Mouse (Mus musculus) C2C12 (cell line): ENCODE results near the gene Fgr. TPM values are rescaled to one million over a fixed set of nuclear protein-coding genes. Genes with fewer than 3 reads are reported as not detected.

ENCODE experiments used
- H3K27me3 ChIP-seq: one replicate; pipeline ENCODE4 v1.6.1; 2011; ENCODE audit not compliant: control insufficient read depth, insufficient read depth, insufficient read length
- H3K36me3 ChIP-seq: one replicate; pipeline ENCODE4 v1.6.1; 2011; ENCODE audit not compliant: control insufficient read depth, insufficient read depth
- H3K4me3 ChIP-seq: one replicate; pipeline ENCODE4 v1.5.1; 2011; ENCODE audit warnings: mild to moderate bottlenecking, control low read depth; ENCODE audit not compliant: poor library complexity, insufficient read depth, severe bottlenecking
- H3K79me2 ChIP-seq: one replicate; pipeline ENCODE4 v1.6.1; 2011; ENCODE audit not compliant: control insufficient read depth, insufficient read depth
- H3K79me3 ChIP-seq: one replicate; pipeline ENCODE4 v1.6.1; 2011; ENCODE audit warnings: low read depth, control low read depth
- H3ac ChIP-seq: one replicate; pipeline ENCODE3; 2011; ENCODE audit warnings: low read depth; ENCODE audit not compliant: control insufficient read depth, insufficient read length
- CEBPB ChIP-seq: IDR thresholded peaks from one replicate; pipeline ENCODE4 v1.6.1; 2011; ENCODE audit warnings: low read depth, mild to moderate bottlenecking, control low read depth, moderate library complexity
- CTCF ChIP-seq: IDR thresholded peaks from one replicate; pipeline ENCODE4 v1.5.1; 2011; ENCODE audit not compliant: control insufficient read depth, insufficient read depth, insufficient read length
- FOSL1 ChIP-seq: IDR thresholded peaks from one replicate; pipeline ENCODE4 v1.8.0; 2011; ENCODE audit warnings: mild to moderate bottlenecking, low read length; ENCODE audit not compliant: poor library complexity, insufficient read depth, severe bottlenecking
- MAX ChIP-seq: IDR thresholded peaks from one replicate; pipeline ENCODE4 v1.6.1; 2011; ENCODE audit warnings: mild to moderate bottlenecking, control low read depth
- MYOD1 ChIP-seq: IDR thresholded peaks from one replicate; pipeline ENCODE4 v1.6.1; 2011; ENCODE audit warnings: low read depth; ENCODE audit not compliant: control insufficient read depth, insufficient read length
- MYOG ChIP-seq: IDR thresholded peaks from one replicate; pipeline ENCODE4 v1.6.1; 2011; ENCODE audit not compliant: control insufficient read depth, insufficient read length; ENCODE audit errors: extremely low read depth
- USF1 ChIP-seq: IDR thresholded peaks from one replicate; pipeline ENCODE4 v1.6.1; 2011; ENCODE audit warnings: low read depth, mild to moderate bottlenecking, control low read depth, moderate library complexity
- polyA plus RNA-seq: library from polyadenylated mRNA; unstranded; fragments of >200 nt; fragmentation: generic; extraction: Trizol; gene quantifications from one replicate; pipeline ENCODE4 v1.2.1, GENCODE M21; 2012; ENCODE audit warnings: missing spikeins

Fgr gene
- polyA plus RNA-seq, 1 experiment = 0.01 TPM

GRCm38 (mm10) chr4:133027721-133028120 lies 53.8 kb downstream of the Fgr start:
- TF ChIP-seq MYOG (no peak), FOSL1 (no peak), USF1 (no peak), MYOD1 (no peak), MAX (no peak), CTCF (no peak), CEBPB (no peak)
- Histone ChIP-seq H3K79me2 (peaks cover 96% of the 10 kb centered on the region), H3K27me3 (no peaks in the 10 kb centered on the region), H3K4me3 (no peak overlapping the region), H3ac (no peak overlapping the region), H3K79me3 (peaks cover 55% of the 10 kb centered on the region), H3K36me3 (peaks cover 30% of the 10 kb centered on the region)

DNA sequence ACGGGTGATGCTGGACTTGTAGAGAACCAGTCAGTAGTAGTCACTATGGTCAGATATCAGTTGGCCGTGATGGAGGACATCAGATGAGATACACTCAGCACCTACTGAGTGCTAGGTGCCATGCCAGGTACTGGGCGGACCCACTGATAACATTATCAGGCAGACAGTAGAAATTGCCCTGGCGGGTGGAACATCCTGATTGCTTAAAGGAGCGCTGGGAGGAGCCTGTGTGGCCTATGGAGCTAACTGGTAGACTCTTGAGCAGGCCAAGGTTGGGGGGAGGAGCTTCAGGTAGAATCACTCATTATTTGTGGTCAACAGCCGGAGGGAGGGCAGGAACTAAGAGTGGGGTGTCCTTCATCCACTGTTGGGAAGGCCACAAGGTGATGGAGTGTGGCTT lies 54.3 kb downstream of the Fgr start:
- H3K4me3 ChIP-seq = no peak overlapping the region
- no peak overlapping the region for H3ac ChIP-seq
- TF ChIP-seq CTCF = no peak
- no peak for TF ChIP-seq MAX
- TF ChIP-seq USF1 = no peak
- TF ChIP-seq MYOG = no peak
- TF ChIP-seq MYOD1 = no peak
- TF ChIP-seq FOSL1 = no peak
- TF ChIP-seq CEBPB = no peak
- peaks cover 54% of the 10 kb centered on the region for H3K79me3 ChIP-seq
- peaks cover 96% of the 10 kb centered on the region for H3K79me2 ChIP-seq
- H3K36me3 ChIP-seq = peaks cover 31% of the 10 kb centered on the region
- no peaks in the 10 kb centered on the region for H3K27me3 ChIP-seq

- H3K27me3 ChIP-seq = no peaks in the 10 kb centered on the region
- peaks cover 93% of the 10 kb centered on the region for H3K79me2 ChIP-seq
- peaks cover 51% of the 10 kb centered on the region for H3K79me3 ChIP-seq
- TF ChIP-seq MAX (no peak), MYOD1 (no peak), CTCF (no peak), USF1 (no peak), MYOG (no peak), CEBPB (no peak), FOSL1 (no peak)
- peaks cover 31% of the 10 kb centered on the region for H3K36me3 ChIP-seq
- H3ac ChIP-seq = no peak overlapping the region
- no peak overlapping the region for H3K4me3 ChIP-seq
Observed at GRCm38 (mm10) chr4:133028875-133029274, 55.0 kb downstream of the Fgr start.

DNA sequence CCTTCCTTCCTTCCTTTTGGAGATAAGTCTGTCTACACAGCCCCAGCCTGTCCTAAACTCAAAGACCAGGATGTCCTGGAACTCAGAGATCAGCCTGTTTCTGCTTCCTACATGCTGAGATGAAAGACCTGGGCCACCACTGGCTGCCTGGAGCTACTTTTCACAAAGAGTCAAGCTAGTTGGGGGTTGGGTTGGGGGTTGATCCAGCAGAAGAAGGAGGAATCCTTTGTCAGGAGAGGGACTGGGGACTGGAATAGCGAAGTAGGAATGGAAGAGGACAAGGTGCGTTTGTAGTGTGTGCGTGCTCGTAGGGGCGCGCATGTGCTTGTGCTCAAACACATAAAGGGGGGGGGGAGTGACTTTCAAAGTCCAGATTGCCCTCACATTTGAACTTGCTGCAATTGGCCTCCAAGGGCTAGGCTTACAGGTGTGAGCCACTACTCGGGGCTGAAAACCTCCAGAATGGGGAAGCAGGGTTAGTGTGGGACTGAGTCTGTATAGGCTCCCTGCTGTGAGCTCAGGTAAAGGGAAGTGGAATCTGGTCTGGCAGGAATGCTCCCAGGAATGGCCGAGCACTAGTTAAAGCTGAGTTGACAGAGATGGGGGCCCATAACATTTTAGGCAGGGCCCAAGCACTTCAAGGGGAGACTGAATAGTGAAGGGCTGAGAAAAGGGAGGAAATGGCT lies 58.7 kb downstream of the Fgr start:
- Histone ChIP-seq H3K4me3 (no peak overlapping the region), H3K79me2 (peaks cover 89% of the 10 kb centered on the region), H3K27me3 (no peaks in the 10 kb centered on the region), H3K36me3 (peaks cover 19% of the 10 kb centered on the region), H3K79me3 (peaks cover 37% of the 10 kb centered on the region), H3ac (no peak overlapping the region)
- TF ChIP-seq CTCF = no peak
- TF ChIP-seq MYOD1 = no peak
- no peak for TF ChIP-seq MAX
- TF ChIP-seq CEBPB = no peak
- TF ChIP-seq FOSL1 = no peak
- TF ChIP-seq MYOG = no peak
- TF ChIP-seq USF1 = no peak

DNA sequence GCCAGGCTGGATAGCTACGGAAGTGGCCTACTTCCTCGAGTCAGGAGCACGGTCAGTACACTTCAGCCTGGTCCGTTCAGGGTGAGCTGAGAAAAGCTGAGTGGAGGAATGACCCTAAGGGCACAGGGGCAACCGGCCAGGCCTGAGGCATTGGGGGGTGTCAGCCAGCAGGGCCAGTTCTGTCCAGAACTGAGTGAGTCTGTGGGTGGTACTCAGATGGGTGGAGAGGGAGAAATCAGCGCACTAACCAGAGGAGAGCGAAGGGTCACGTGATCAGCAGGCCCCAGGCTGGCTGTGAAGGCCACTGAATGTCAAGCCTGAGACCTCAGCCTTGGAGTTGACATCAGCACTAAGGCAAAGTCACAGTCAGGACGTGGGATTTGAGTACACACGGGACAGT lies 60.6 kb downstream of the Fgr start:
- H3K79me2 ChIP-seq = peaks cover 86% of the 10 kb centered on the region
- H3K79me3 ChIP-seq = peaks cover 26% of the 10 kb centered on the region
- peaks cover 14% of the 10 kb centered on the region for H3K36me3 ChIP-seq
- no peak overlapping the region for H3K4me3 ChIP-seq
- H3K27me3 ChIP-seq = no peaks in the 10 kb centered on the region
- H3ac ChIP-seq = no peak overlapping the region
- TF ChIP-seq USF1 = no peak
- TF ChIP-seq CEBPB = no peak
- no peak for TF ChIP-seq FOSL1
- TF ChIP-seq MAX = no peak
- TF ChIP-seq MYOG = no peak
- no peak for TF ChIP-seq MYOD1
- TF ChIP-seq CTCF = no peak

DNA sequence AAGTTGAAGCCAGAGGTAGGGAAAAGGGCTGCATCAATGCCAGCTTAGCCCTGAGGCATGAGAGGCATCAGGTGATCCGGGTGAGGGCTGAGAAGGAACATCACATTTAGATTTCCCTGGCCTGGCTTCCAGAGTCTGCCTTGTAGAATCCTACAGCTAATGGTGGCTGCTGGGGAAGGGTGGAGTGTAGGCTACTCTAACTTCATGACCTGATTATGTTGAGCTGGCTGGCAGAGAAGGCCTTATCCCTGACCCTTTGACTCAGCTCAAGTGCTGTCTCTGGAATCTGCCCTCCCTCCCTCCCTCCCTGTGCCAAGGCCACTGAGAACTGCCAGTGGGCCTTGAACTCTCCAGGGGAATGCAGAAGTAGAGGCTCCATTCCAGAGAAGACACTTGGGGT lies 61.6 kb downstream of the Fgr start:
- Histone ChIP-seq H3ac (no peak overlapping the region), H3K79me2 (peaks cover 86% of the 10 kb centered on the region), H3K4me3 (no peak overlapping the region), H3K36me3 (peaks cover 14% of the 10 kb centered on the region), H3K27me3 (no peaks in the 10 kb centered on the region), H3K79me3 (peaks cover 28% of the 10 kb centered on the region)
- TF ChIP-seq CTCF (no peak), MAX (no peak), FOSL1 (no peak), MYOG (no peak)
